Mouse (Mus musculus) thymus, adult 2 months (tissue): ENCODE measurements around the gene Dapp1.

ENCODE experiments used
- CTCF ChIP-seq: fragments of 200-500 bp; IDR thresholded peaks from 2 replicates; pipeline ENCODE4 v1.5.1; 2012; ENCODE audit warnings: mild to moderate bottlenecking, control low read depth, low read length, moderate library complexity, borderline replicate concordance; ENCODE audit not compliant: control insufficient read depth, poor library complexity, insufficient read depth; ENCODE audit errors: extremely low read depth
- POLR2A ChIP-seq: fragments of 200-500 bp; IDR thresholded peaks from 2 replicates; pipeline ENCODE4 v1.6.1; 2012; ENCODE audit warnings: mild to moderate bottlenecking, low read length, control low read depth, moderate library complexity; ENCODE audit not compliant: control insufficient read depth, poor library complexity, insufficient read depth; ENCODE audit errors: extremely low read depth

GRCm38 (mm10) chr3:137977629-137978041 is 3.7 kb downstream of the Dapp1 start:
- TF ChIP-seq POLR2A (no peak), CTCF (no peak)
